Mouse (Mus musculus) midbrain, embryonic 14.5 days (tissue): ENCODE data around the gene Abraxas2. TPM values are rescaled to one million over a fixed set of nuclear protein-coding genes. Genes with fewer than 3 reads are reported as not detected.

ENCODE experiments used
- ATAC-seq: fragments of 200-750 bp; cut with Nextera tagmentation; 2 replicates; pipeline ENCODE4 v1.8.0; 2017; ENCODE audit warnings: moderate number of reproducible peaks, moderate library complexity; ENCODE audit not compliant: low FRiP score, low TSS enrichment
- DNase-seq: peaks from one replicate; pipeline ENCODE4 v3.0.0-alpha.2; 2015
- H3K27ac ChIP-seq: fragments of 300-500 bp; sonication (generic); replicated peaks from 2 replicates; pipeline ENCODE4 v1.5.1; 2014; ENCODE audit warnings: mild to moderate bottlenecking, low read depth, low read length, moderate library complexity
- H3K27me3 ChIP-seq: fragments of 300-500 bp; sonication (generic); 2 replicates; pipeline ENCODE4 v1.6.1; 2014; ENCODE audit warnings: low read length, control low read depth, mixed read lengths; ENCODE audit not compliant: control insufficient read depth, insufficient read depth
- H3K36me3 ChIP-seq: fragments of 300-500 bp; sonication (generic); 2 replicates; pipeline ENCODE4 v1.6.1; 2014; ENCODE audit warnings: low read length, control low read depth; ENCODE audit not compliant: control insufficient read depth, insufficient read depth
- H3K4me1 ChIP-seq: fragments of 300-500 bp; sonication (generic); 2 replicates; pipeline ENCODE4 v1.6.1; 2014; ENCODE audit warnings: mild to moderate bottlenecking, antibody characterized with exemption, low read length, control low read depth; ENCODE audit not compliant: control insufficient read depth, insufficient read depth
- H3K4me2 ChIP-seq: fragments of 300-500 bp; sonication (generic); 2 replicates; pipeline ENCODE4 v1.6.1; 2014; ENCODE audit warnings: mild to moderate bottlenecking, low read length, moderate library complexity
- H3K4me3 ChIP-seq: fragments of 300-500 bp; sonication (generic); replicated peaks from 2 replicates; pipeline ENCODE4 v1.5.1; 2014; ENCODE audit warnings: low read depth, low read length
- H3K9ac ChIP-seq: fragments of 300-500 bp; sonication (generic); replicated peaks from 2 replicates; pipeline ENCODE4 v1.6.1; 2014; ENCODE audit warnings: mild to moderate bottlenecking, low read length, moderate library complexity
- H3K9me3 ChIP-seq: fragments of 300-500 bp; sonication (generic); 2 replicates; pipeline ENCODE4 v1.6.1; 2016; ENCODE audit warnings: low read length, control low read depth, mixed read lengths; ENCODE audit not compliant: control insufficient read depth
- WGBS: fragments of 180-500 bp; shearing (Covaris S2); extraction: QIAGEN DNeasy Blood & Tissue Kit; methylation state at CpG from one replicate; pipeline ENCODE4 v1.1.7; 2014; 5-methylcytosine and 5-hydroxymethylcytosine counted together
- polyA plus RNA-seq: library from polyadenylated mRNA; unstranded; fragments of >200 nt; fragmentation: Nextera tagmentation; extraction: Ambion mirVana; gene quantifications from 2 replicates; pipeline ENCODE4 v1.2.1, GENCODE M21; 2014

Abraxas2 gene
- polyA plus RNA-seq, 1 experiment from 2014 or later, result 42.6 TPM

- Histone ChIP-seq H3K9ac (no peak overlapping the region), H3K4me2 (no peak overlapping the region), H3K9me3 (no peaks in the 10 kb centered on the region), H3K4me3 (no peak overlapping the region), H3K27me3 (no peaks in the 10 kb centered on the region), H3K36me3 (no peaks in the 10 kb centered on the region), H3K27ac (no peak overlapping the region), H3K4me1 (no peaks in the 10 kb centered on the region)
- ATAC-seq, result no peak
- WGBS, result 93% methylated on average over 2 of the region's 2 CpGs
- no peak for DNase-seq
Measured at GRCm38 (mm10) chr7:132898234-132898633, 39.2 kb downstream of the Abraxas2 start.

DNA sequence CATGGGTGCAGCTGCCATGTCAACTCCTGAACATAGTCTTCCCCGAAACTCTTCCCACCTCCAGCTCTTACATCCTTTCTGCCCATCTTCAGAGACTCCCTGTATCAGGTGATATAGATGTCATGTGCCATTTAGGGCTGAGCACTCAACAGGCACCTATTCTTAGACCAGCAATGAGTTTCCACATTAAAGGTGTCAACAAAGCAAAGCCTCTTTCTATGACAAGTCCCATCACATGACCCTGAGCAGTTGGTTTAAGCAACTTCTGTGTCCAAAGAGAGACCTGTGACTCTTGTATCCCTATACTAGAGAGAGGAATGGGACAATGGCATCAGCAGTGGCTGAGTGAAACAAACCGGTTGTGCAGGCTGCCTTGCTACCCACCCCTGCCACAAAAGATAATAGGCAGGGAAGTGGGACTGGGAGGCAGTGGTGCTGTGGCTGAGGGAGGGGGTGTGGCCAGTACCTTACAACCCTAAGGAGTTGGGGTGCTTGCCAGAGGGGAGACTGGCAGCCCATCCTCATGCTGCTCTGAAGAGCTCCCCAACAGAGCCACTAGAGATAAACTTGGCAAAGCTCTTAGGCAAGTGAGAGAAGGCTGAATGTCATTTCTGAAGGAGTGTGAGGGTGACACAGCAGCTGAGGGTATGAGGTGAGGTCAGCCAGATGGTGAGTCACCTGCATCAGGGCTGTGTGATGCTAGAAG, 42.0 kb downstream of the Abraxas2 start:
- Histone ChIP-seq H3K4me1 (no peaks in the 10 kb centered on the region), H3K4me2 (no peak overlapping the region), H3K27ac (no peak overlapping the region), H3K27me3 (no peaks in the 10 kb centered on the region), H3K9me3 (no peaks in the 10 kb centered on the region), H3K4me3 (no peak overlapping the region), H3K36me3 (no peaks in the 10 kb centered on the region), H3K9ac (no peak overlapping the region)
- no peak for ATAC-seq
- no peak for DNase-seq
- 63% methylated on average over 2 of the region's 2 CpGs for WGBS

DNA sequence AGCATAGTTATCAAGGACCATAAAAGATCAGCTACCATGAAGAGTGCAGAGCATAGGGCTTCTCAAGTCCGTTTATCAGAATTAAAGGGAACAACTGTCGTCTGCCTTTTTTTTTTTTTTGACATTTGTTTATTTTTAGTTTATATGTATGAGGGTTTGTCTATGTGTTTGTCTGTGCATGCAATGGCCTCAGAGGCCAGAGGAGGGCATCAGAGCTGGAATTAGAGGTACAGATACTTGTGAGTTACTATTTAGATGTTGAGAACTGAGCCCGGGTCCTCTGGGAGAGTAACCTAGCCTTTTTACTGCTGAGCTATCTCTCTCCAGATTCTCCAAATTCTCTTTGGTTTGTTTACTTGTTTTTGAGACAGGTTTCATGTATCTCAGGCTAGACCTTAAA, 44.8 kb downstream of the Abraxas2 start:
- Histone ChIP-seq H3K4me2 (no peak overlapping the region), H3K9me3 (0 out of 2 replicates have a peak, but pooled peaks cover 3% of the 10 kb centered on the region)

GRCm38 (mm10) chr7:132921971-132922370, 62.9 kb downstream of the Abraxas2 start:
- H3K4me1 ChIP-seq, result no peaks in the 10 kb centered on the region
- no peak for ATAC-seq
- H3K27ac ChIP-seq, result no peak overlapping the region
- no peak overlapping the region for H3K9ac ChIP-seq
- no peak overlapping the region for H3K4me3 ChIP-seq
- H3K27me3 ChIP-seq, result no peaks in the 10 kb centered on the region
- 0 out of 2 replicates have a peak, but pooled peaks cover 3% of the 10 kb centered on the region for H3K9me3 ChIP-seq
- DNase-seq, result no peak
- WGBS, result 12% methylated on average over 3 of the region's 3 CpGs
- no peaks in the 10 kb centered on the region for H3K36me3 ChIP-seq
- no peak overlapping the region for H3K4me2 ChIP-seq

More for the DNA sequence above, 44.8 kb downstream of the Abraxas2 start:
- Histone ChIP-seq H3K27me3 (no peaks in the 10 kb centered on the region), H3K9ac (no peak overlapping the region), H3K4me3 (no peak overlapping the region), H3K27ac (no peak overlapping the region), H3K4me1 (no peaks in the 10 kb centered on the region), H3K36me3 (no peaks in the 10 kb centered on the region)
- WGBS, result 71% methylated on average over 3 of the region's 3 CpGs
- no peak for DNase-seq
- ATAC-seq, result no peak

DNA sequence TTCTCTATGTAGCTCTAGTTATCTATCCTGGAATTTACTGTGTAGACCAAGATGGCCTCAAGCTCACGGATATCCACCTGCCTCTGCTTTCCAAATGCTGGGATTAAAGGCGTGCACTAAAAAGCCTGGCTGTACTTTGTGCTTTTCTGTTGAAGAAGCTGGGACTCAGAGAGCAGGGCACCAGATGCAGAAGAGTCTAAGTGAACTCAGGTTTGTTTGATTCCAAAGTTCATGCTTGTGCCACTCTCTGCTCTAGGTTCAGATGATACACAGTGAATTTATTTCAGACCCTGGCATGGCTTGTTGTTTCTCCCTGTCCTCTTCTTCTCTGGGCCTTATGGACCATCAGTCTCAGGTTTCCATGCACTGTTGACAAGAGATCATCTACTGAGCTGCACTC, 66.2 kb downstream of the Abraxas2 start:
- ATAC-seq (no peak), DNase-seq (no peak)
- Histone ChIP-seq H3K9ac (no peak overlapping the region), H3K4me2 (no peak overlapping the region), H3K4me3 (no peak overlapping the region), H3K27me3 (no peaks in the 10 kb centered on the region), H3K27ac (no peak overlapping the region), H3K36me3 (no peaks in the 10 kb centered on the region), H3K4me1 (no peaks in the 10 kb centered on the region), H3K9me3 (no peaks in the 10 kb centered on the region)
- 76% methylated on average over 2 of the region's 2 CpGs for WGBS

- ATAC-seq, result no peak
- Histone ChIP-seq H3K9ac (no peak overlapping the region), H3K4me3 (no peak overlapping the region), H3K27ac (no peak overlapping the region), H3K27me3 (no peaks in the 10 kb centered on the region), H3K4me2 (no peak overlapping the region), H3K9me3 (no peaks in the 10 kb centered on the region), H3K4me1 (peaks cover 1% of the 10 kb centered on the region), H3K36me3 (no peaks in the 10 kb centered on the region)
- WGBS, result 62% methylated on average over 3 of the region's 3 CpGs
- DNase-seq, result no peak
Measured at GRCm38 (mm10) chr7:132927201-132927600, 68.2 kb downstream of the Abraxas2 start.

GRCm38 (mm10) chr7:132930055-132930454, 71.0 kb downstream of the Abraxas2 start:
- WGBS, result 87% methylated on average over 5 of the region's 5 CpGs
- Histone ChIP-seq H3K4me2 (peak overlapping the region; percentile 59), H3K9me3 (no peaks in the 10 kb centered on the region), H3K9ac (no peak overlapping the region), H3K4me3 (peak overlapping the region; percentile 89), H3K27me3 (no peaks in the 10 kb centered on the region), H3K4me1 (peaks cover 9% of the 10 kb centered on the region), H3K27ac (no peak overlapping the region), H3K36me3 (no peaks in the 10 kb centered on the region)
- DNase-seq, result no peak
- no peak for ATAC-seq

GRCm38 (mm10) chr7:132930850-132931559, 72.0 kb downstream of the Abraxas2 start, which contains the start of gene Zranb1:
Zranb1 (plus strand) TSS chr7:132931142.
- DNase-seq, result peak; percentile 100
- H3K9ac ChIP-seq, result peak within 1 kb of the TSS; percentile 93
- H3K4me1 ChIP-seq, result peaks cover 9% of the 10 kb centered on the region
- under 1% methylated on average over 92 of the region's 93 CpGs for WGBS
- H3K9me3 ChIP-seq, result no peaks in the 10 kb centered on the region
- peak within 1 kb of the TSS; percentile 98 for H3K27ac ChIP-seq
- H3K27me3 ChIP-seq, result no peaks in the 10 kb centered on the region
- peak within 1 kb of the TSS; percentile 85 for H3K4me2 ChIP-seq
- peak within 1 kb of the TSS; percentile 89 for H3K4me3 ChIP-seq
- H3K36me3 ChIP-seq, result no peaks in the 10 kb centered on the region
- ATAC-seq, result peak; percentile 99
